Mouse (Mus musculus) C2C12 (cell line): ENCODE data around the gene Hnrnpa1. TPM values are rescaled to one million over a fixed set of nuclear protein-coding genes. Genes with fewer than 3 reads are reported as not detected.
"Not testable (repeated sequence)": the region's sequence is repeated elsewhere in the genome, so short reads cannot be mapped to it uniquely, and the experiment has no call there.

ENCODE experiments used
- H3K27me3 ChIP-seq: one replicate; pipeline ENCODE4 v1.6.1; 2011; ENCODE audit not compliant: control insufficient read depth, insufficient read depth, insufficient read length
- H3K36me3 ChIP-seq: one replicate; pipeline ENCODE4 v1.6.1; 2011; ENCODE audit not compliant: control insufficient read depth, insufficient read depth
- H3K4me3 ChIP-seq: one replicate; pipeline ENCODE4 v1.5.1; 2011; ENCODE audit warnings: mild to moderate bottlenecking, control low read depth; ENCODE audit not compliant: poor library complexity, insufficient read depth, severe bottlenecking
- H3K79me2 ChIP-seq: one replicate; pipeline ENCODE4 v1.6.1; 2011; ENCODE audit not compliant: control insufficient read depth, insufficient read depth
- H3K79me3 ChIP-seq: one replicate; pipeline ENCODE4 v1.6.1; 2011; ENCODE audit warnings: low read depth, control low read depth
- H3ac ChIP-seq: one replicate; pipeline ENCODE3; 2011; ENCODE audit warnings: low read depth; ENCODE audit not compliant: control insufficient read depth, insufficient read length
- CEBPB ChIP-seq: IDR thresholded peaks from one replicate; pipeline ENCODE4 v1.6.1; 2011; ENCODE audit warnings: low read depth, mild to moderate bottlenecking, control low read depth, moderate library complexity
- CTCF ChIP-seq: IDR thresholded peaks from one replicate; pipeline ENCODE4 v1.5.1; 2011; ENCODE audit not compliant: control insufficient read depth, insufficient read depth, insufficient read length
- FOSL1 ChIP-seq: IDR thresholded peaks from one replicate; pipeline ENCODE4 v1.8.0; 2011; ENCODE audit warnings: mild to moderate bottlenecking, low read length; ENCODE audit not compliant: poor library complexity, insufficient read depth, severe bottlenecking
- MAX ChIP-seq: IDR thresholded peaks from one replicate; pipeline ENCODE4 v1.6.1; 2011; ENCODE audit warnings: mild to moderate bottlenecking, control low read depth
- MYOD1 ChIP-seq: IDR thresholded peaks from one replicate; pipeline ENCODE4 v1.6.1; 2011; ENCODE audit warnings: low read depth; ENCODE audit not compliant: control insufficient read depth, insufficient read length
- MYOG ChIP-seq: IDR thresholded peaks from one replicate; pipeline ENCODE4 v1.6.1; 2011; ENCODE audit not compliant: control insufficient read depth, insufficient read length; ENCODE audit errors: extremely low read depth
- USF1 ChIP-seq: IDR thresholded peaks from one replicate; pipeline ENCODE4 v1.6.1; 2011; ENCODE audit warnings: low read depth, mild to moderate bottlenecking, control low read depth, moderate library complexity
- polyA plus RNA-seq: library from polyadenylated mRNA; unstranded; fragments of >200 nt; fragmentation: generic; extraction: Trizol; gene quantifications from one replicate; pipeline ENCODE4 v1.2.1, GENCODE M21; 2012; ENCODE audit warnings: missing spikeins

Gene Hnrnpa1
- polyA plus RNA-seq, 1 experiment, result 625 TPM

DNA sequence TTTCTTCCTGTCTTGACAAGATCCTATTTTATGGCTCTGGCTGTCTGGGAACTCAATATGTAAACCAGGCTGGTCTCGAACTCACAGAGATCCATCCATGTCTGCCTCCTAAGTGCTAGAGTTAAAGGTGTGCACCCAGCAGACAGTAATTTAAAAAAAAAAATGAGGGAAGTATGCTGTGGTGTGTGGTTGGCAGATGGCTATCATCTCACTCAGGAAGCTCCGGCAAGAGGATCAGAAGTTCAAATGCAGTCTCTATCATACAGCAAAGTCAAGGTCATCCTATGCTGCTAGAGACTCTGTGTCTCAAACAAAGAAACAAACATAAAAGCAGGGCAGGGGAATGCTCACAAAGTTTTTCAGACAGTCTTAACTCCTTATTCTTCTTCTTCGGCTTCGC, 28.7 kb downstream of the Hnrnpa1 start:
- Histone ChIP-seq H3K36me3 (no peaks in the 10 kb centered on the region), H3K27me3 (no peaks in the 10 kb centered on the region), H3K4me3 (no peak overlapping the region), H3ac (no peak overlapping the region), H3K79me3 (peaks cover 10% of the 10 kb centered on the region), H3K79me2 (peaks cover 12% of the 10 kb centered on the region)
- no peak for TF ChIP-seq CTCF
- no peak for TF ChIP-seq MYOG
- TF ChIP-seq USF1, result no peak
- no peak for TF ChIP-seq MAX
- TF ChIP-seq FOSL1, result no peak

DNA sequence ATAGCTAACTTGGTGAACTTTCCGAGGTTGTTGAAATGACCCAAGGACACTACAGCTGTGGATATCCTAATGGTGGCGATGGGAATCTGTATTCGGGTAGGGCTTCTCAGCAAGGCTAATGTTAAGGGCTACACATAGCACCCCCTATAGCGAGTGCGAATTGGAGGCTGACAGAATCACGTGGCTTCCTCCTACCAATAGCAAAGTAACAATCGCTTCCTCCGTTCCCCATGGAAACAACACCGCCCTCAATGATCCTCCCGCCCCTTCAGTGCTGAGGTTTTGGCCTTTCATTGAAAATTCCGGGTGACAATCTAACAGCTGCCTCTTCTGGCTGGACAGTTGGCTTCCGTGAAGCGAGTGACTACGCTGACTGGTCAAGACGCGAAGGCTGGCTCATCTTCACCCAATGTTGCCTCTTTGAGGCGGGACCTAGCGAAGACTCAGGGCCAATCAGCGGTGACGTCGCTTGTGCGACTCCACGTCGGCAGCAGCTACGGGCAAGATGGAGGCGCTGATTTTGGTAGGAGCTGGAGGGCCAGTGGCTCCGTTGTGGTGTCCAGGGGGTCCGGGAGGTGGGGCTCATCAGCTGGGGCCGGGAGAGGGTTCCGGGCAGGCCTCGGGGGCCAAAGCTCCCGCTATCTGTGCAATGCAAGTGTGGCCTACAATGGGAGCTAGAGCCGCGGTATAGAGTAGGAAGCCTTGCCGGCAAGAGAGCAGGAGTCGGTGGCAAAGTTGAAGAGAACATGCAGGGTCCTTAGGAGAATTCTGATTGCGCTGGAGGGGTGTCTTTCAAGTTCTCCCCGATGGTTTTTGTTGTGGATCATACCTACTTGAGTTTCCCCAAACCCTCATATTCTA, 32.4 kb downstream of the Hnrnpa1 start, which contains the start of gene Copz1:
Gene Copz1 (plus strand): TSS at position 296 of the 861 bp plus-strand sequence.
- Histone ChIP-seq H3K79me3 (peaks cover 33% of the 10 kb centered on the region), H3ac (peak within 1 kb of the TSS; percentile 77), H3K79me2 (peaks cover 49% of the 10 kb centered on the region), H3K4me3 (peak within 1 kb of the TSS; percentile 80), H3K36me3 (no peaks in the 10 kb centered on the region), H3K27me3 (no peaks in the 10 kb centered on the region)
- TF ChIP-seq CEBPB (no peak), USF1 (peak; percentile 99), CTCF (no peak), FOSL1 (no peak), MAX (no peak), MYOG (no peak), MYOD1 (no peak)

DNA sequence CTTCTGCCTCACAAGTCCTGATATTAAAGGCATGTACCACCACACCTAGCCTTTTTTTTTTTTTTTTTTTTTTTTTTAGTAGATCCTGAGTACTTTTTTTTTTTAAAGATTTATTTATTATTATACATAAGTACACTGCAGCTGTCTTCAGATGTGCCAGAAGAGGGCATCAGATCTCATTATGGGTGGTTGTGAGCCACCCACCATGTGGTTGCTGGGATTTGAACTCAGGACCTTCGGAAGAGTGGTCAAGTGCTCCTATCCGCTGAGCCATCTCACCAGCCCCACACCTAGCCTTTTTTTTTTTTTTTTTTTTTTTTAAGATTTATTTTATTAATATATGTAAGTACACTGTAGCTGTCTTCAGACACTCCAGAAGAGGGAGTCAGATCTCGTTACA, 35.7 kb downstream of the Hnrnpa1 start:
- H3K27me3 ChIP-seq, H3K36me3 ChIP-seq, H3K4me3 ChIP-seq, H3ac ChIP-seq: not testable (repeated sequence)
- Histone ChIP-seq H3K79me3 (peaks cover 53% of the 10 kb centered on the region), H3K79me2 (peaks cover 79% of the 10 kb centered on the region)

DNA sequence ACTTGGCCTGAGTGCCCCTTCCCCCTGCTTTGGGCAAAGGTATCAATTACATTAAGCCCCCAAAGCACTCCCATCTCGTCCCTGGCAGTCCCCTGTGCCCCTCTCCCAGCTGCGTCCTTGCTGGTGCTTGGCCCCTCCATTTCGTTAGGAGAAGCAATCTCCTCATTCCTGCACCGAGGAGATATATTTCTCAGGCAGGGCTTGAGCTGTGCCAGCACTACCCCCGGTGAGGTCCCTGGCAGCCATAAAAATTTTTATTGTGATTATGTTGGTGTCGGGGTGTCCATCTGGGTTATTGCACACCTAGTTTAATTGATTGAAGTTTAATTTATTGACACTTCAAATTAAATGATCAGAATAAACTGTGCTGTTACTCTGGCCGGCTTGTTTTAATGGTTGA, 37.7 kb downstream of the Hnrnpa1 start:
- no peak overlapping the region for H3K4me3 ChIP-seq
- no peak for TF ChIP-seq MYOG
- TF ChIP-seq CEBPB, result no peak
- TF ChIP-seq MAX, result no peak
- no peak for TF ChIP-seq FOSL1
- TF ChIP-seq MYOD1, result no peak
- no peak for TF ChIP-seq USF1
- no peak for TF ChIP-seq CTCF
- H3K79me3 ChIP-seq, result peaks cover 63% of the 10 kb centered on the region
- peaks cover 94% of the 10 kb centered on the region for H3K79me2 ChIP-seq
- no peaks in the 10 kb centered on the region for H3K27me3 ChIP-seq
- H3ac ChIP-seq, result no peak overlapping the region
- no peaks in the 10 kb centered on the region for H3K36me3 ChIP-seq

DNA sequence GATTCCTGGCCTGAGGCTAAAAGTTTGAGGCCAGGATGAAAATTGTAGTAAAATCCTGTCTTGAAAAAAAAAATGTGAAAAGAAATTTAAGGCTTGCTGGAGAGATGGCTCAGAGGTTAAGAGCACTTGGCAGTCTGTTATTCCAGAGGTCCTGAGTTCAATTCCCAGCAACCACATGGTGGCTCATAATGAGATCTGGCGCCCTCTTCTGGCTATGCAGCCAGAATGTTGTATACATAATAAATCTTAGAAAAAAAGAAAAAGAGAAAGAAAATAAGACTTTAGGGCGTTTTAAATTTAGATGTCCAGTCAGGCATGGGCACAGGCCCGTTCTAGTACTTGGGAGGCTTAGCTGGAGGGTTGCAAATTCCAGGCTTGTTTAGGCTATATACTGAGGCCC, 39.5 kb downstream of the Hnrnpa1 start:
- Histone ChIP-seq H3K36me3 (no peaks in the 10 kb centered on the region), H3K27me3 (no peaks in the 10 kb centered on the region), H3ac (no peak overlapping the region), H3K4me3 (no peak overlapping the region), H3K79me3 (peaks cover 52% of the 10 kb centered on the region), H3K79me2 (peaks cover 94% of the 10 kb centered on the region)
- no peak for TF ChIP-seq FOSL1
- no peak for TF ChIP-seq USF1
- no peak for TF ChIP-seq MYOD1
- no peak for TF ChIP-seq CTCF
- TF ChIP-seq MAX, result no peak
- no peak for TF ChIP-seq MYOG
- TF ChIP-seq CEBPB, result no peak

DNA sequence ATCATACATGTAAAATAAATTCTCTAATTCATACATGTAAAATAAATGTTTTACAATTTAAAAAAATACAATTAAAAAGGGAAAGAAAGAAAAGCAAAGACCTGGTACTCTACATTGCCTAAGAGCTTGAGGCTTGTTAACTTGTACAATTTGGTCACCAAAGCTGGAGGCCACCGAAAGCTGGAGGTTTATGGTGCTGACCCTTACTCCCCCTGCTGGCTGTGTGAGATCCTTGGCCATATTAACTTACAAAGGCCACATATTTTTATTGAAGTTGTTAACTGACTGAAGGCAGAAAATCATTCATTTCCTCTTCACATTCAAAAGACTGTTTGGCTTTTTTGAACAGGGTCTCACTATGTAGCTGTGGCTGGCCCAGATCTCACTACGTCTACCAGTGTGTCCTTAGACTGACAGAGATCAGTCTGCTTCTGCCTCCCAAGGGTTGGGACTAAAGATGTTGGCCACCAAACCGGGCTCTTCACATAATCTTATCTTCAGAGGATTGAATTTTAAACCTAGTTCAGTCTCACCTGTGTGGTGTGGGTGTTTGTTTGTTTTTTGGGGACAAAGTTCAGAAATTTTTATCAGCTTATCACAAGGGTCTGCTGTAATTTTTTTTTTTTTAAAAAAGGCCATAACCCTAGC, 40.7 kb downstream of the Hnrnpa1 start:
- Histone ChIP-seq H3K79me3 (peaks cover 42% of the 10 kb centered on the region), H3ac (no peak overlapping the region), H3K79me2 (peaks cover 93% of the 10 kb centered on the region), H3K4me3 (no peak overlapping the region), H3K27me3 (no peaks in the 10 kb centered on the region), H3K36me3 (no peaks in the 10 kb centered on the region)
- TF ChIP-seq CTCF (peak; percentile 51), FOSL1 (no peak), CEBPB (peak; percentile 38), MAX (no peak), USF1 (no peak)
